Mouse (Mus musculus) lung, postnatal 0 days (tissue): ENCODE results near the gene Ifnar2. TPM values are rescaled to one million over a fixed set of nuclear protein-coding genes. Genes with fewer than 3 reads are reported as not detected.

ENCODE experiments used
- ATAC-seq: fragments of 200-750 bp; cut with Nextera tagmentation; 2 replicates; pipeline ENCODE4 v1.8.0; 2017; ENCODE audit warnings: moderate library complexity
- DNase-seq: peaks from one replicate; pipeline ENCODE4 v3.0.0-alpha.2; 2016; ENCODE audit warnings: low spot score
- H3K27ac ChIP-seq: fragments of 300-500 bp; sonication (generic); 2 replicates; pipeline ENCODE4 v1.5.1; 2014; ENCODE audit warnings: antibody characterized with exemption, mild to moderate bottlenecking, low read length, mixed read lengths
- H3K27me3 ChIP-seq: fragments of 300-500 bp; sonication (generic); replicated peaks from 2 replicates; pipeline ENCODE4 v1.6.1; 2014; ENCODE audit warnings: low read length, mixed read lengths; ENCODE audit not compliant: insufficient read depth
- H3K36me3 ChIP-seq: fragments of 300-500 bp; sonication (generic); 2 replicates; pipeline ENCODE4 v1.6.1; 2014; ENCODE audit warnings: low read length, mixed read lengths; ENCODE audit not compliant: insufficient read depth
- H3K4me1 ChIP-seq: fragments of 300-500 bp; sonication (generic); 2 replicates; pipeline ENCODE4 v1.6.1; 2014; ENCODE audit warnings: antibody characterized with exemption, low read depth, low read length, mixed read lengths; ENCODE audit not compliant: insufficient read depth
- H3K4me2 ChIP-seq: fragments of 300-500 bp; sonication (generic); replicated peaks from 2 replicates; pipeline ENCODE4 v1.6.1; 2014; ENCODE audit warnings: low read depth, mild to moderate bottlenecking, low read length, moderate library complexity, mixed read lengths
- H3K4me3 ChIP-seq: fragments of 300-500 bp; sonication (generic); 2 replicates; pipeline ENCODE4 v1.5.1; 2014; ENCODE audit warnings: low read depth, low read length
- H3K9ac ChIP-seq: fragments of 300-500 bp; sonication (generic); replicated peaks from 2 replicates; pipeline ENCODE4 v1.6.1; 2014; ENCODE audit warnings: low read depth, mild to moderate bottlenecking
- H3K9me3 ChIP-seq: fragments of 300-500 bp; sonication (generic); 2 replicates; pipeline ENCODE4 v1.6.1; 2016; ENCODE audit warnings: low read length, mixed read lengths
- CTCF ChIP-seq: IDR thresholded peaks from 2 replicates; pipeline ENCODE4 v1.5.1; 2016; ENCODE audit warnings: antibody characterized with exemption, mild to moderate bottlenecking
- EP300 ChIP-seq: IDR thresholded peaks from 2 replicates; pipeline ENCODE4 v1.6.1; 2016; ENCODE audit warnings: antibody characterized with exemption, mild to moderate bottlenecking, control low read depth
- WGBS: fragments of 180-500 bp; shearing (Covaris S2); extraction: QIAGEN DNeasy Blood & Tissue Kit; methylation state at CpG from one replicate; pipeline ENCODE4 v1.1.7; 2014; 5-methylcytosine and 5-hydroxymethylcytosine counted together
- polyA plus RNA-seq: library from polyadenylated mRNA; unstranded; fragments of >200 nt; fragmentation: Nextera tagmentation; extraction: Ambion mirVana; gene quantifications from 2 replicates; pipeline ENCODE4 v1.2.1, GENCODE M21; 2015

The Ifnar2 gene
- polyA plus RNA-seq, 1 experiment from 2014 or later, result 104 TPM

- Histone ChIP-seq H3K36me3 (no peaks in the 10 kb centered on the region), H3K4me3 (no peak overlapping the region), H3K9me3 (no peaks in the 10 kb centered on the region), H3K9ac (no peak overlapping the region), H3K27ac (no peak overlapping the region), H3K27me3 (no peaks in the 10 kb centered on the region), H3K4me2 (no peak overlapping the region), H3K4me1 (peaks cover 21% of the 10 kb centered on the region)
- DNase-seq, result no peak
- no peak for TF ChIP-seq CTCF
- TF ChIP-seq EP300, result no peak
- WGBS, result 61% methylated on average over 4 of the region's 4 CpGs
- no peak for ATAC-seq
Observed at GRCm38 (mm10) chr16:91381606-91382005, 9.0 kb downstream of the Ifnar2 start.

- Histone ChIP-seq H3K4me2 (no peak overlapping the region), H3K9ac (no peak overlapping the region), H3K4me3 (no peak overlapping the region), H3K27ac (no peak overlapping the region), H3K4me1 (peaks cover 19% of the 10 kb centered on the region), H3K27me3 (no peaks in the 10 kb centered on the region), H3K9me3 (no peaks in the 10 kb centered on the region), H3K36me3 (no peaks in the 10 kb centered on the region)
- WGBS, result 85% methylated on average over 9 of the region's 9 CpGs
- no peak for ATAC-seq
- no peak for DNase-seq
- TF ChIP-seq CTCF (no peak), EP300 (no peak)
Observed at GRCm38 (mm10) chr16:91382261-91382790, 9.7 kb downstream of the Ifnar2 start.

DNA sequence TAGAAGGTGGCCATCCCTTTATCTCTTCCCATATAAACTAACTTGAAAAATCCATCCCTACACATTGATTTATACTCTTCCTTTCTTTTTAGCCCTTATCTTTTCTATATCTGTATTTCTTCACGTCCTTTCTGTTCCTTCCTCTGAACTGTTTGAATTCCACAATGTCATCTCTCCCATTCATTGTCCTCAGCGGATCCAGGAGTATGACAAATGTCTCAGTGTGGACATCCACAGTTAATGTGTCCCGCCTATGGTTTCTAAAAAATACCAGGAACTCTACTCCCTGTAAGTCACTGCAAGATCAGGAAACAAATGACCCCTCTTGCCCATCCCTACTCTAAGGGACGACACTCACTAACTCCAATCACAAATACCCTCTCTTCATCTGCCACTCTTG is 11.6 kb downstream of the Ifnar2 start:
- TF ChIP-seq CTCF (no peak), EP300 (peak; percentile 57)
- Histone ChIP-seq H3K4me1 (peaks cover 3% of the 10 kb centered on the region), H3K27me3 (no peaks in the 10 kb centered on the region), H3K36me3 (0 out of 2 replicates have a peak, but pooled peaks cover 11% of the 10 kb centered on the region), H3K4me2 (no peak overlapping the region), H3K9me3 (no peaks in the 10 kb centered on the region), H3K9ac (no peak overlapping the region), H3K27ac (no peak overlapping the region), H3K4me3 (no peak overlapping the region)
- WGBS, result 62% methylated on average over 4 of the region's 4 CpGs
- no peak for DNase-seq
- 0 out of 2 replicates have a peak, but pooled peaks have one; percentile 12 for ATAC-seq

GRCm38 (mm10) chr16:91385621-91386020 is 13.0 kb downstream of the Ifnar2 start:
- TF ChIP-seq EP300 (peak; percentile 67), CTCF (peak; percentile 45)
- Histone ChIP-seq H3K36me3 (0 out of 2 replicates have a peak, but pooled peaks cover 15% of the 10 kb centered on the region), H3K9me3 (no peaks in the 10 kb centered on the region), H3K4me1 (no peaks in the 10 kb centered on the region; the same call in none of the 2 replicates), H3K4me2 (no peak overlapping the region), H3K27me3 (no peaks in the 10 kb centered on the region), H3K27ac (peak overlapping the region; percentile 74), H3K4me3 (no peak overlapping the region), H3K9ac (no peak overlapping the region)
- peak; percentile 88 for ATAC-seq
- 27% methylated on average over 10 of the region's 10 CpGs for WGBS
- peak; percentile 85 for DNase-seq

GRCm38 (mm10) chr16:91386419-91387120 is 14.0 kb downstream of the Ifnar2 start:
- TF ChIP-seq CTCF (no peak), EP300 (no peak)
- WGBS, result 85% methylated on average over 10 of the region's 10 CpGs
- DNase-seq (no peak), ATAC-seq (no peak)
- 0 out of 2 replicates have a peak, but pooled peaks cover 15% of the 10 kb centered on the region for H3K36me3 ChIP-seq
- H3K4me1 ChIP-seq, result no peaks in the 10 kb centered on the region; the same call in none of the 2 replicates
- H3K9me3 ChIP-seq, result no peaks in the 10 kb centered on the region
- no peak overlapping the region for H3K4me3 ChIP-seq
- no peaks in the 10 kb centered on the region for H3K27me3 ChIP-seq
- no peak overlapping the region for H3K4me2 ChIP-seq
- H3K27ac ChIP-seq, result 0 out of 2 replicates have a peak overlapping the region, but pooled peaks have one; percentile 74
- no peak overlapping the region for H3K9ac ChIP-seq

GRCm38 (mm10) chr16:91387121-91387486 is 14.5 kb downstream of the Ifnar2 start:
- H3K9me3 ChIP-seq, result no peaks in the 10 kb centered on the region
- 88% methylated on average over 3 of the region's 3 CpGs for WGBS
- TF ChIP-seq EP300 (no peak), CTCF (no peak)
- DNase-seq (no peak), ATAC-seq (no peak)
- H3K4me2 ChIP-seq, result no peak overlapping the region
- no peak overlapping the region for H3K27ac ChIP-seq
- H3K4me1 ChIP-seq, result no peaks in the 10 kb centered on the region; the same call in none of the 2 replicates
- peaks cover 19% of the 10 kb centered on the region; the same call in 1 of the 2 replicates for H3K36me3 ChIP-seq
- no peak overlapping the region for H3K4me3 ChIP-seq
- H3K27me3 ChIP-seq, result no peaks in the 10 kb centered on the region
- no peak overlapping the region for H3K9ac ChIP-seq
